Mouse (Mus musculus) adipocyte (in vitro differentiated cells): ENCODE data around the gene Aggf1.
A peak's percentile ranks its signal among the peaks of the same experiment; 100 is the strongest.

Experiments
- DNase-seq: peaks from one replicate; pipeline ENCODE4 v3.0.0-alpha.2; 2016; ENCODE audit warnings: low spot score

The Aggf1 gene

DNA sequence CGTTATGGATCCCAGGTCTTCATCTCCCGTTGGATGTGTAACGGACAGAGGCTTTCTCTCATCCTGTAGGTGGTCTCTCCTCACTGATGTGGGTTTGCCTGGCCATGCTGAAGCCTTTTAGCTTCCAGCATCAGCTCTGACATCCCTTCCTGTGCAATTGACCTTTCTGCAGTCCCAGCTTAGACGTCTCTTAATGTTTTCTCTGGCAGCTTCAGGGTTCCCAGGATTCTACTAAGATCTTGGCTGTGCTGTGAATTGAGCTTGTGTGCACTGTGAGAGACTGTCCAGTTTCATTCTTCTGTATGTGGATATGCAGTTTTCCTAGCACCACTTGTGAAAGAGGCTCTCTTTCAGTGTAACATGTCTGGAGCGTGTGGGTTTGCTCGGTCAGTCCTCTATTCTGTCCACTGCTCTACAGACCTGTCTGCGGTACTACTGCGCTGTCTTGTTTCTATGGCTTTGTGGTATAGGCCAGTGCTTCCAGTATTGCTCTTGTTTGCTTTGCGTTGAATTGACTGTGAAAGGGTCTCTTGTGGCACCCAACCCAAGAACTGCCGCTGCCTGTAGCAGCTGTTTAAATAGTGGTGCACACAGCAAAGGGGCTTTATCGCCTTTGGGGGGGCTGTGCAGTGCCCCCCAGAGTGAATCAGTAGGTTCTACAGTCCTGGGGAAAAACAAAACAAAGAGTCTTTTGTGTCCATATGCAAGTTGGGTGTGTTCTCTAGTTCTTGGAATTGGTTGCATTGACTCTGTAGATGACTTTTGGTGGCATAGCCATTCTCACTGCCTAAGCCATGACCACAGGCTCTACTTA is 42.9 kb downstream of the Aggf1 start:
- peak; percentile 19 for DNase-seq

DNA sequence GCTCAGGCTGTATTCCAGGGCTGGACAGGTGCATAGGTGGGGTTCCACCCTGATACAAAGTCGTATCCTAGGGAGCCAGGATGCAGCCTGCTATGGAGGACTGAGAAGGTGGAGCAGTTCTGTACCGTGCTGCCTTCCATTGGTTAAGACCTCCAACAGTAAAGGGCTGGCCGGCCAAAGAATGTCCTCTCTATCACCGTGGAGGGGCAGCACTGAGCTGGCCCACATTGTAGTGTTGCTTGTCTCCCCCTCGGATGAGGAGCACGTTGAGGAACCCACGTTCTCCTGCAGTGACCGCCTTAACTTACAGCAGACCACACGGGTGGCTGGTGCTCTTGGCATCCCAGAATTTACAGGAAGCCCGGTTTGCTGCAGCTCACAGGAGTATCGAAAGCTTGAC is 44.6 kb downstream of the Aggf1 start:
- no peak for DNase-seq

DNA sequence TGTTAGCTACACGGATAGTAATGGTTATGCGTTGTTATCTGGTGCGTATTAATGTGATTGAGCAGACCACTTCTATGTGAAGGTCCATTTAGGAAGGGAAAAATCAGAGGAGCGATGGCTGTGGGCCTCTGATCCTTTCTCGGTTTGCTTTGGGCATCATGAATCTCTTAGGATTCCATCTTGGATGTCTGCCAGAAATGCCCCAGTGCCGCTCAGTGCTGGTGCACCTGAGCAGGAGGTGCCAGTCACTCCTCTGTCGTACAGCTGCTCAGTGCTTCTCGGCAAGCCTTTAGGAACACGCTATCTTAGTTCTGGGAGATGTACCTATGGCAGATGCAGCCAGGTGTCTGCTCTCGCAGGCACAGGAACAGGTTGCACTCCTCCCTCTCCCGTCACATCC is 46.4 kb downstream of the Aggf1 start:
- no peak for DNase-seq

DNA sequence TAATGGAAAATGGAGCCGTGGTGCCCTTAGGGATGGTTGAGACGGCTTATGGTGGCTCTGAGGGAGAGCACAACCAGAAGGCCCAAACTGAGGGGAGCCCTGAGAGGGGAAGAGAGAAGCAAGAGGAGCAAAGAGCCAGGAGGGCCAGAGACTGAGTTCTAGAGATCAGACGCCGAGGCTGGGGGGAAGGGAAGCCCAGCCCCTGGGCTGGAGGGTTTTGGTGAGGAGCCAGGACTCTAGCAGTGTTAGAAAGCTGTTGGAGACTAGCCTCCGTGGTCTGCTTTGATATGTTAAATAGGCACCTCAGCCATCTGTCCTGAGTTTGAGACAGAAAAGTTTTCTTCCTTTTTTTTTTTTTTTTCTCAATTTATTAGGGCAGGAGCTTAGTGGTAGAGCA is 47.8 kb downstream of the Aggf1 start:
- no peak for DNase-seq

DNA sequence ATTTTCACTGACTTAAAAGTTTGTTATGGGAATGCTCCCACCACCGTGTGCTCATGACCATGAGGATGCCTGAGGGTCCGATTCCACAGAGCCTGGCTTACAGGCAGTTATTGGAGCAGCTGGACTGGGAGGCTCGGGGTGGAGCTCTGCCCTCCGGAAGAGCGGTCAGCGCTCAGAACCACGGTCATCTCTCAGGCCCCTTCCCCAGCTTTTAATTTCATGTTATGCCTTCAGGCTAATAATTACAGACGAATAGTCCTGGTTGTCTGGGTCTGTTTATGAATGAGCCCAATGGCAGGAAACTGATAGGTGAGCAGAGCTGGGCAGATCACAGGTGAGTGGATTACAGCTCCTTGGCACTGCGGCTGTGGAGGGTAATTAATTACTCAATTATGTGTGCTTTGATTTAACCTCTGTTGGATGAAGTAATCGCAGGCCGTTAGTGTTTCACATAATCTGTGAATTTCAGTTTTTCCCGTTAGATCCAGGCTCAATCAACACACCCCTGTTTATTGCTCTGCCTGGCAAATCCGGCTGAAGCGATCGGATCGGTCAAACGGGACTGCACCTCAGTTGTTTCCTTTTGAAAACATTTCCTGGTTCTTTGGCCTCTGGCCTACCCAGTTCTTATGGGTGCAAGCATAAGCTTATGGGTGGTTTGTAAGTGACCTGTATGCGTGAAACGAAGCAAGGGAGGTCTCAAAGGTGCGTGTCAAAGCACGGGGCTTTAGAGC is 48.4 kb downstream of the Aggf1 start:
- peak; percentile 39 for DNase-seq

DNA sequence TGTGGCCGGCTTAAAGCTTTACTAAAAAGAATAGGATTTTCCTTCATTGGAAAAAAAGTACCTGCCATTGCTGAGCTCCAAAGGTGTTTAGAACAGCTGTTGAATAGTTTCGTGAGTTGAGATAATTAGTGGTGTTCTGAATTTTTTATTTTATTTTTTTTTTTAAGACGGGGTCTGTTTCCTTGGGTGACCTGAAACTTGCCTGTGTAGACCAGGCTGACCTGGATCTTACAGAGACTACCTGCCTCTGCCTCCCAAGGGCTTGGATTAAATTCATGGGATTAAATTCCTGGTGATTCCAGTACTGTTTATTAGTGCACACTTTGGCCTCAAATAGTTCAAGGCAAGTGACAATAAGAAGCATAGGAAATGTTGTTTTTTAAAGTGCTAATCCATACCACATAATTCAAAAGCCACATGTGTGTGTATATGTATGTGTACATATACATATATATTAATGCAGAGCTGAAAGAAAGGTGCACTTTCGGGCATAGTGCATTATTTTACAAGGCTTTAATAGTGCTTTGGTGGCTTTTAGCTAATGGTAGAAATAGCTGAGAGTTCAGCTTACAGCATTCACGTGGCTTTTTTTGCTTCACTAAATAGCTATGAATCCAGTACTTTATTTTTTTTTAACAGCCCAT is 49.1 kb downstream of the Aggf1 start:
- DNase-seq = no peak

DNA sequence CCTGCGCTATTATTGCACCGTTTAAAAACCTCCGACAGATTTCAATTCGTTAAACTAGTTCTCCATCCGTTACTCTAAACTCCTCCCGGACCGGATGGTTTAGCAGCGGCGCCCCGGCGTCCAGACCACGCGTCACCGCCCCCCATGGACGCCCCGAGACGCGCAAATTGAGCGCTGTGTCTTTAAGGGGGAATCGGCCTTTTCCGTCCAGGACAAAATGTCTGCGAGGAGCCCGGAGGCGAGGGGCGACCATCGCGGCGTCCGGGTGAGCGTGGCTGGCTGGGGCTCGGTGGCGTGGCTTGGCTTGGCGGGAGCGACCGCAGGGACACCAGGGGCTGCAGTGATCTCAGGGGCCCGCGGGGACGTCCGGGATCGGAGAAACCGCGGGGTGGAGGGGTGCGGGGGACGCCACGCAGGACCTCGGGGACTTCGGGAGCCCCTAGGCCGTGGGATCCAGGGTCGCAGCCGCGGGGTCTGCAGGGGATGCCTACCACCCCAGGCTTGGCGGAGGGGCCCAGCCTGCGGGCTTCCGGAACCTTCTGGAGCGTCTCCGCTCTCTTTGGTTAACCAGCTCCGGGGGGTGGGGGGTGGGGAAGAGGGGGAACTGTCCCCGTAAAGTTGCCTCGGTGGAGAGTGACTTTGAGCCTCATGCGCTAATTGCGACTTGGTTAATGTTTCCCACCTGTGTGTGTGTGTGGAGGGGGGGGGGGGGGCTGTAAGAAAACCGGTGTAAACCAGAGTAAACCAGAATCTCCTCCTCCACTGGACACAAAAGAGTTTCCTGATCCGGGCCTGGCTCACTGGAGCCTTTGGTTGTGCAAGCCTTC is 49.9 kb downstream of the Aggf1 start:
- DNase-seq = peak; percentile 90

DNA sequence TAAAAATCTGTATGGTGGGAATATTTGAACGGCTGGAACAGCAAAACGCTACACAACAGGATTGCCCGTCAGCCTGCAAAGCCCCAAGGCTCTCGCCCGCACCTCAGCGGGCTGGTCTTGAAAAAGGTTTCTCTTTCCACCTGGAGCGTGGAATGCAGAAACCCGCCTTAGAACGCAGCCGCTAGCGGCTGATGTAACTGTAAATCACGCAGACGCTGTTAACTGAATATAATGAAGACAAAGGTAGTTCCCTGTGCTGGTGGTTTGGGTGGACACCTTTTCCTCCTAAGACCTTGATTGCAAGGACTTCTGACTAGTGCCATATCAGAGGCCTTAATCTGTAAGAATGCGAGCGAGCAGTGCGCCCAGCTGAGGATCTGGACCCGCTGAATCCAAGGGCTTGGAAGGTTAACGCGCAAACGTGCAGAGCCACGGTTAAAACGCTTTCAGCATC is 50.5 kb downstream of the Aggf1 start:
- peak; percentile 66 for DNase-seq

DNA sequence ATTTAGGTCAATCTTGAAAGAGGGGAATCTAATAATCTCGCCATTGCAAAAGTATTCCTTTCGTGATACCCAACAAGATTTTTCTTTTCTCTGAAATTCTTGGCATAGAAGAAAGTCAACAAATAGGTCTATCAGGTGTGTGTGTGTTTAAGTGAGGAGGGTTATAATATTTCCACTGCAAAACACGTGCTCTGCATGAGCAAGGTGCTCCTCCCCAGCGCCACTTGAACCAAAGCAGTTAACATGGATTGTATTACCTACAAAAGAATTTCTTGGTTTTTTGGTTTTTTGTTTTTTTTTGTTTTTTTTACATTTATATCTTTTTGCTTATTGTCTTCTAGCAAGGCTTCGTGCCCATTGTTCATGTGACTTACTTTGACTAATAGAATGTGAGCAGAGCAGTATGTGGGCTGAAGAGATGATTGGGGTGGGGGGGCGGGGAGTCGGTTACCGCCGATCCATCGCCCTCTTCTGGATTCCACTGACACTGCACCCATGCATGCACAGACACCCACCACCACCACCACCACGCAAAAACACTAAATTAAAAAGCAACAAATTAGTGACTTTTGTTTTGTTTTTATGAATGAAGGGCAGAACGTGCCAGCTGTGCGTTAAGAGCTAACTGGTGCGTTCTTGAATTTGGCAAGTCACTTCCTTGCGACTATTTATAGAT is 51.1 kb downstream of the Aggf1 start:
- DNase-seq = peak; percentile 72

DNA sequence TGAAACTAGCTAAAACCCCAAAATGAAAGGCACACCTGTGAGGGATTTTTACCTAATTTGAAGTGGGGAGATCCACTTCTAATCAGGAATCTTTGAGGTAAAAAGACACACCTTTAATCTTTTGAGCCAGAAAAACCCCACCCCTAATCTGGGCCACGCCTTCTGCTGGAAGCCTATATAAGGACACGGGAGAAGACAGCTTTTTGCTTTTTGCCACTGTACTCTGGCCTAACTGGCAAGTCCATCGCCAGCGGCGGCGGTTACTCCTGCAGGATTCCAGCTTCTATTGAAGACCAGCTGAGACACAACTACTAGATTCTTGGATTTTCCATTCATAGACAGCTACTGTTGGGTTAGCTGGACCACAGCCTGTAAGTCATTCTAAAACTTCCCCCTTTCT is 51.8 kb downstream of the Aggf1 start, which contains the start of gene Zbed3:
Gene Zbed3 (plus strand): TSS at position 213 of the 400 bp plus-strand sequence.
- DNase-seq = no peak

DNA sequence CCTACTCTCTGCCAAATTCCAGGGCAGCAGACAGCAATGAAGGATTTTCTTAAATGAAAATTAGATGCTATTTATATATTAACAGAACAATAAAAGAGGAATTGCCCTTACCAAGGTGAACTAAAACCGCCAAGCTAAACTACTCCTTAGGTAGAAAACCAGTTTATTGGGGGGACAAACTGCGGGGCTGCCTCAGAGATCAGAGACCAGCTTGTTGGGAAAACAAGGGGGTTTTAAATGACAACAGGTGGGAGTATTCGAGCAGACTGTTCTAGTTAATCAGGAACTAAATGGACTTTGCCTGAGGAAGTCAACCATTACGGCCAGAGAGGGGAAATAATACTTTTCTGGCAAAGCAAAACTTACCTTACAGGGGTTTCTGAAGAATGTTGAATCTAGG is 54.7 kb downstream of the Aggf1 start:
- no peak for DNase-seq

DNA sequence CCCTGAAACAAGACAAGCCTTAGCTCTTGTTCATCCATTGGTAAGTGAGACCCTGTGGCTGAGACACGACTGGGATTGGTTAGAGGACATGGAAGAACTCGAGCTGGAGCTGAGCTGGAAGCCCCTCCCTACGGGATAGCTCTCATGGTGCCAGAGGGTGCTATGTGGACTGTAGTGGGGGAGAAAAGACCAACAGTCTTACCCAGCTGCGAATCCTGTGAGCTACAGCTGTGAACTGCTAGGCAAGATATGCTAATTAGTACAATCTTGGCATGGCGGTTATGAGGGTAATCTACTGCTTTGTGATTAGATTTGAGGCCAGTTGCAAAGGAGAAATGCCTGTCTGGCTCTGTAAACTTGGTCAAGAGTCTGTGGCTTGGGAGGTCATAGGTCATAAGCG is 56.0 kb downstream of the Aggf1 start:
- no peak for DNase-seq

DNA sequence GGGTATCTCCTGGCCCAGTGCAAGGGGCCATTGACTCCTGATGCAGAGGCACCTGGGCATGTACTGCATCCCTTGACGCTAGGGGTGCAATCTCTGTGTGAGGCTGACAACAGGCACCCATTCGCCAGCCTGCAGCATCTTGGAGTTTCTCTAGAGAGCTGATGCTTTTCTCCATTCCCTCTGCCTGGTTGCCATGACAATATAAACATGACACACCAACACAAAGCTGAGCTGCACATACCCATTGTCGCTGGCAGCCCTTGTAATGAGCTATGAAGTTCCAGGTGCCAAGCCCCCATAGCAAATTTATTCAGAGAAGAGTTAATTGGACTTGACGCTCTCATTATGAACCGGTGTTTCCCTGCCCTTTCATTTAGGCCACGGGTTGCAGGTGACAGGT is 63.1 kb downstream of the Aggf1 start:
- DNase-seq = no peak

DNA sequence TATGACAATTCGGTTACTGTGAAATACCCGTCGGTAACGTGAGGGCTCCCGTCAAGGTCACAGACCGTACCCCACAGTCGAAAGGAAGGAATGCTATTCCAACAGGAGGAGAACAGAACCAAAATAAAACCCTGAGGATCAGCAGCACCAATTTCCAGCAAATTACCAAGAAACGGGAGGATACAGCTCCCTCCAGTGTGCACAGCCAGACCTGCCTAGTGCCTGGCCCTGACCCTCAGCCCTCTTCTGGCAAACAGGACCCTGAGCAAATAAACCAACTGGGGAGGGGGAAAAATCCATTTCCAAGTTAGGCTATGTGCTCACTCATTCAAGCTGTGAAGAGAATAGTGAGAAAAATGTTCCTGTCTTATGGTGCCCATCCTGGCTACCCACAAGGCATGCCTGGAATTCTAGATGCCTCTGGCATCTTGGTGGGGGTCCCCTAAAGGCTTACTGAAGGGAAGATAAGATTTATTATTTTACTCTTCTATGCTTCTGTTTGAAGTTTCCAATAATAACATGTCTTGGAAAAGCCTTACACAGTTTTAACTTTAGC is 68.0 kb downstream of the Aggf1 start:
- DNase-seq = no peak

DNA sequence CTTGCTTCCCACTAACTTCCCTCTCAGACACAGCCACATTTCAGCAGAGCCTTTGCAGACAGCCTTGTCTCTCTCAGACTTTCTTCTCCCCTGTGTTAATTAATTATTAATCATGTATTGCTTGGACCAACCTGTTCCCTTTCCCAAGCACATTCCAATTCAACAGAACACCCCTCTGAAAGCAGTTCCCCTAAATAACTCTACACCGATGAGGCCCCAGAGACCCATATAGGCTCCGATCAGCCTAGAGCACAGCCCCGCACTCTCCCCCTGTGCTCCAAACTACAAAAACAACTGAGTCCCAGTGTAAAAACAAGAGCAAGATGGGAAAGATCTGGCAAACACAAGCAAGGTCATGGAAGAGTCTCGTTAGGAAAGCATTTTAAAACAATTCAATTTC is 68.6 kb downstream of the Aggf1 start:
- DNase-seq = no peak
